Mouse (Mus musculus): ENCODE results near the gene Gm21188.
"Not testable (repeated sequence)": the region's sequence is repeated elsewhere in the genome, so short reads cannot be mapped to it uniquely, and the experiment has no call there.

The Gm21188 gene

GRCm38 (mm10) chr13:120013962-120014361 lies 38.0 kb downstream of the Gm21188 start:
- H3K27me3 ChIP-seq (ENCODE audit: insufficient read depth, low read length); H3K36me3 ChIP-seq (ENCODE audit: insufficient read depth, low read length); H3K4me3 ChIP-seq (replicated peaks; ENCODE audit: low read length); H3K9me3 ChIP-seq (ENCODE audit: low read length); H3K4me1 ChIP-seq (replicated peaks; ENCODE audit: low read depth, low read length): not testable (repeated sequence)

- H3K27me3 ChIP-seq (ENCODE audit: insufficient read depth, low read length); H3K36me3 ChIP-seq (ENCODE audit: insufficient read depth, low read length); H3K9me3 ChIP-seq (ENCODE audit: low read length); H3K4me1 ChIP-seq (replicated peaks; ENCODE audit: low read depth, low read length); H3K4me3 ChIP-seq (replicated peaks; ENCODE audit: low read length): not testable (repeated sequence)
Observed at GRCm38 (mm10) chr13:120013544-120013943, 38.5 kb downstream of the Gm21188 start.

- not testable (repeated sequence) for H3K4me3 ChIP-seq (replicated peaks; ENCODE audit: low read length); H3K9me3 ChIP-seq (ENCODE audit: low read length)
Observed at GRCm38 (mm10) chr13:120010068-120010467, 41.9 kb downstream of the Gm21188 start.

GRCm38 (mm10) chr13:119999215-119999614 lies 52.8 kb downstream of the Gm21188 start:
- not testable (repeated sequence) for H3K9me3 ChIP-seq (ENCODE audit: low read length); H3K4me1 ChIP-seq (replicated peaks; ENCODE audit: low read depth, low read length); H3K27me3 ChIP-seq (ENCODE audit: insufficient read depth, low read length); H3K36me3 ChIP-seq (ENCODE audit: insufficient read depth, low read length); H3K4me3 ChIP-seq (replicated peaks; ENCODE audit: low read length)

More at GRCm38 (mm10) chr13:120010068-120010467, 41.9 kb downstream of the Gm21188 start:
- H3K27me3 ChIP-seq (ENCODE audit: insufficient read depth, low read length); H3K4me1 ChIP-seq (replicated peaks; ENCODE audit: low read depth, low read length); H3K36me3 ChIP-seq (ENCODE audit: insufficient read depth, low read length): not testable (repeated sequence)

- not testable (repeated sequence) for H3K4me1 ChIP-seq (replicated peaks; ENCODE audit: low read depth, low read length); H3K4me3 ChIP-seq (replicated peaks; ENCODE audit: low read length); H3K27me3 ChIP-seq (ENCODE audit: insufficient read depth, low read length); H3K36me3 ChIP-seq (ENCODE audit: insufficient read depth, low read length); H3K9me3 ChIP-seq (ENCODE audit: low read length)
Observed at GRCm38 (mm10) chr13:119998442-119999086, 53.4 kb downstream of the Gm21188 start.

- H3K9me3 ChIP-seq (ENCODE audit: low read length); H3K36me3 ChIP-seq (ENCODE audit: insufficient read depth, low read length): not testable (repeated sequence)
Observed at GRCm38 (mm10) chr13:119991917-119992496, 60.0 kb downstream of the Gm21188 start.

GRCm38 (mm10) chr13:119991264-119991663 lies 60.7 kb downstream of the Gm21188 start:
- H3K36me3 ChIP-seq (ENCODE audit: insufficient read depth, low read length); H3K4me1 ChIP-seq (replicated peaks; ENCODE audit: low read depth, low read length); H3K9me3 ChIP-seq (ENCODE audit: low read length); H3K4me3 ChIP-seq (replicated peaks; ENCODE audit: low read length); H3K27me3 ChIP-seq (ENCODE audit: insufficient read depth, low read length): not testable (repeated sequence)

More at GRCm38 (mm10) chr13:119991917-119992496, 60.0 kb downstream of the Gm21188 start:
- H3K4me1 ChIP-seq (replicated peaks; ENCODE audit: low read depth, low read length); H3K27me3 ChIP-seq (ENCODE audit: insufficient read depth, low read length); H3K4me3 ChIP-seq (replicated peaks; ENCODE audit: low read length): not testable (repeated sequence)

All from E14TG2a.4 (cell line).